Mouse (Mus musculus) retina, embryonic 14.5 days (tissue): ENCODE results near the gene Arvcf.
A peak's percentile ranks its signal among the peaks of the same experiment; 100 is the strongest.

Source experiments
- DNase-seq: peaks from one replicate; pipeline ENCODE4 v3.0.0-alpha.2; 2015; ENCODE audit warnings: low spot score

Arvcf gene

GRCm38 (mm10) chr16:18356961-18357360, 9.0 kb downstream of the Arvcf start:
- no peak for DNase-seq

- no peak for DNase-seq
Measured at GRCm38 (mm10) chr16:18357977-18358376, 10.0 kb downstream of the Arvcf start.

- DNase-seq, result no peak
Measured at GRCm38 (mm10) chr16:18360151-18360805, 12.3 kb downstream of the Arvcf start.

GRCm38 (mm10) chr16:18362948-18363347, 15.0 kb downstream of the Arvcf start:
- DNase-seq, result no peak

- DNase-seq, result no peak
Measured at GRCm38 (mm10) chr16:18366849-18367248, 18.9 kb downstream of the Arvcf start.

GRCm38 (mm10) chr16:18370197-18370596, 22.2 kb downstream of the Arvcf start:
- DNase-seq, result no peak

- DNase-seq, result no peak
Measured at GRCm38 (mm10) chr16:18373632-18374031, 25.6 kb downstream of the Arvcf start.

- DNase-seq, result no peak
Measured at GRCm38 (mm10) chr16:18376297-18376954, 28.4 kb downstream of the Arvcf start.

GRCm38 (mm10) chr16:18377203-18377602, 29.2 kb downstream of the Arvcf start:
- no peak for DNase-seq

GRCm38 (mm10) chr16:18378489-18378888, 30.5 kb downstream of the Arvcf start:
- no peak for DNase-seq

GRCm38 (mm10) chr16:18379338-18380001, 31.5 kb downstream of the Arvcf start:
- DNase-seq, result no peak

- peak; percentile 74 for DNase-seq
Measured at GRCm38 (mm10) chr16:18380495-18381063, 32.6 kb downstream of the Arvcf start.

- DNase-seq, result peak; percentile 68
Measured at GRCm38 (mm10) chr16:18381621-18382258, 33.8 kb downstream of the Arvcf start.

GRCm38 (mm10) chr16:18383045-18383726, 35.2 kb downstream of the Arvcf start:
- DNase-seq, result no peak

- no peak for DNase-seq
Measured at GRCm38 (mm10) chr16:18383756-18384155, 35.8 kb downstream of the Arvcf start.

- no peak for DNase-seq
Measured at GRCm38 (mm10) chr16:18384211-18384610, 36.2 kb downstream of the Arvcf start.

GRCm38 (mm10) chr16:18384659-18385058, 36.7 kb downstream of the Arvcf start:
- no peak for DNase-seq

- no peak for DNase-seq
Measured at GRCm38 (mm10) chr16:18385411-18385810, 37.4 kb downstream of the Arvcf start.

- no peak for DNase-seq
Measured at GRCm38 (mm10) chr16:18386451-18386850, 38.5 kb downstream of the Arvcf start.

- DNase-seq, result no peak
Measured at GRCm38 (mm10) chr16:18386972-18387371, 39.0 kb downstream of the Arvcf start.

- DNase-seq, result no peak
Measured at GRCm38 (mm10) chr16:18387704-18388582, 40.0 kb downstream of the Arvcf start.
